Mouse (Mus musculus): ENCODE data around the gene Gm5916. TPM values are rescaled to one million over a fixed set of nuclear protein-coding genes. Genes with fewer than 3 reads are reported as not detected.

Gm5916 gene
- total RNA-seq (2021): not detected

DNA sequence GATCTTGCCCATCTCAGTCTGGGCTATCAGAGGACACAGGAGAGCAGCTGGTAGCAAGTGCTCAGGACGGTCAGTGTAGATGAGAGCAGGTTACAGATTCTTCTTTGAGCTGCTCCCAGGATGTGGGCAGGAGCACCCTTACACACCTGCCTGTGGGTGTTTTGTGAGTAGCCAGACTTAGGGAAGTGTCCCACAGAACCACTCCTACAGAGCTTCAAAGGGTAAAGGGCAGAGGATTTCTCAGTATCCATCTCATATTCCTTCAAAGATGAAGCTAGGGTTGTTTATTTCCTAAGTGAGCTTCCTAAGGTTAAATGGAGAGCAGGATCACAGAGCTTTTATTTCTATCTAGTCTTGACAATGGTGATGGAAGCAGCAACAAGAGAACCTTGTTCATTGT, at the start of gene Gm5916:
Gene Gm5916, minus strand, starts transcription at position 101 of the 400 bp plus-strand sequence.
- DNase-seq (ENCODE audit: low spot score): no peak
- intact Hi-C loops (cut with DNase I): no loop called here

Other genes with a start within 250 kb of the Gm5916 start
- not detected for gene 9230113P08Rik, start 220.4 kb downstream of the Gm5916 start, total RNA-seq (2021)